Mouse (Mus musculus): ENCODE data around the gene Upk1b.

DNA sequence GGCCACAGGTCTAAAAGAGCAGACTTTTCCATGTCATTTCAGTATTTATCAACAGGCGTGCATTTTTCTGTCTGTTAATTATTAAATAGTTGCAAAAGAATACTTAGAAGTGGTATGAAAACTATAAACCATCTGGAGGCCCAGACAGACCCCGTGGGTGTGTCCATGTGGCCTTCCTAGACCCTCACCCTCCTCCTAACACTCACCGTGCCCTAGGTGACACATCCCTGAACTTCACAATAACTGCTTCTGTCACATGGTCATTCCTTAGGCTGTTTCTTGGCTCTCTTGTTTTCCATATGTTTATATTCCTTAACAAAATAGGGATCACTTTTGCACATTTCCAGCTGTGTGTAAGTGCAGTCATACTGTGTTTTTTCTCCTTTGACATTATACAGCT lies 33.5 kb downstream of the Upk1b start:
- TF ChIP-seq CTCF (IDR thresholded peaks at IDR 0.05; ENCODE audit: low read depth, low read length) (no peak), POLR2A (IDR thresholded peaks at IDR 0.05; ENCODE audit: borderline replicate concordance, low read depth, low read length) (no peak)
